Mouse (Mus musculus): ENCODE measurements at regions not wholly inside any gene's neighbourhood (a gene's known extent, or its start where the extent isn't known, plus 50 kb on each side); places are given as distances from the start of the nearest gene placed in this dataset.
A peak's percentile ranks its signal among the peaks of the same experiment; 100 is the strongest.

- peaks cover 62% of the 10 kb centered on the region for H3K4me1 ChIP-seq (ENCODE audit: control insufficient read depth, insufficient read depth, low read length)
- peak overlapping the region; percentile 21; the same call in 1 of the 2 replicates for H3K9ac ChIP-seq (ENCODE audit: low read depth, low read length)
- H3K9me3 ChIP-seq (ENCODE audit: control insufficient read depth, low read length): no peaks in the 10 kb centered on the region
- DNase-seq (ENCODE audit: low spot score): peak; percentile 52
- 56% methylated on average over 7 of the region's 7 CpGs for WGBS
- H3K27ac ChIP-seq (replicated peaks; ENCODE audit: low read depth, low read length): peak overlapping the region; percentile 89
- H3K4me3 ChIP-seq (ENCODE audit: low read depth, low read length): no peak overlapping the region
- H3K4me2 ChIP-seq (ENCODE audit: low read depth, low read length): no peak overlapping the region
- no peaks in the 10 kb centered on the region for H3K36me3 ChIP-seq (ENCODE audit: control insufficient read depth, insufficient read depth, low read length)
- ATAC-seq (ENCODE audit: low read depth): no peak
- H3K27me3 ChIP-seq (replicated peaks; ENCODE audit: control insufficient read depth, insufficient read depth, low read length): no peaks in the 10 kb centered on the region
Observed at GRCm38 (mm10) chr17:83953656-83954055, 105.9 kb upstream of the Haao start.

GRCm38 (mm10) chr17:83946718-83947117 lies 99.0 kb upstream of the Haao start:
- no peaks in the 10 kb centered on the region for H3K9me3 ChIP-seq (ENCODE audit: control insufficient read depth, low read length)
- peak overlapping the region; percentile 54; the same call in 1 of the 2 replicates for H3K27ac ChIP-seq (replicated peaks; ENCODE audit: low read depth, low read length)
- no peak overlapping the region for H3K4me3 ChIP-seq (ENCODE audit: low read depth, low read length)
- no peak overlapping the region for H3K4me2 ChIP-seq (ENCODE audit: low read depth, low read length)
- no peak overlapping the region for H3K9ac ChIP-seq (ENCODE audit: low read depth, low read length)
- H3K36me3 ChIP-seq (ENCODE audit: control insufficient read depth, insufficient read depth, low read length): no peaks in the 10 kb centered on the region
- WGBS: 25% methylated on average over 4 of the region's 4 CpGs
- peaks cover 28% of the 10 kb centered on the region for H3K4me1 ChIP-seq (ENCODE audit: control insufficient read depth, insufficient read depth, low read length)
- H3K27me3 ChIP-seq (replicated peaks; ENCODE audit: control insufficient read depth, insufficient read depth, low read length): no peaks in the 10 kb centered on the region
- ATAC-seq (ENCODE audit: low read depth): 0 out of 2 replicates have a peak, but pooled peaks have one; percentile 42
- no peak for DNase-seq (ENCODE audit: low spot score)

GRCm38 (mm10) chr17:83939344-83939743 lies 91.6 kb upstream of the Haao start:
- Histone ChIP-seq H3K27ac (replicated peaks; ENCODE audit: low read depth, low read length) (peak overlapping the region; percentile 86), H3K4me1 (ENCODE audit: control insufficient read depth, insufficient read depth, low read length) (peaks cover 22% of the 10 kb centered on the region), H3K4me2 (ENCODE audit: low read depth, low read length) (no peak overlapping the region), H3K27me3 (replicated peaks; ENCODE audit: control insufficient read depth, insufficient read depth, low read length) (no peaks in the 10 kb centered on the region), H3K36me3 (ENCODE audit: control insufficient read depth, insufficient read depth, low read length) (no peaks in the 10 kb centered on the region), H3K9ac (ENCODE audit: low read depth, low read length) (no peak overlapping the region), H3K9me3 (ENCODE audit: control insufficient read depth, low read length) (no peaks in the 10 kb centered on the region), H3K4me3 (ENCODE audit: low read depth, low read length) (no peak overlapping the region)
- 80% methylated on average over 10 of the region's 10 CpGs for whole genome bisulfite sequencing
- DNase-seq (ENCODE audit: low spot score) (no peak), ATAC-seq (ENCODE audit: low read depth) (no peak)

- H3K27me3 ChIP-seq (replicated peaks; ENCODE audit: control insufficient read depth, insufficient read depth, low read length): no peaks in the 10 kb centered on the region
- no peak overlapping the region for H3K4me3 ChIP-seq (ENCODE audit: low read depth, low read length)
- H3K36me3 ChIP-seq (ENCODE audit: control insufficient read depth, insufficient read depth, low read length): no peaks in the 10 kb centered on the region
- peaks cover 22% of the 10 kb centered on the region for H3K4me1 ChIP-seq (ENCODE audit: control insufficient read depth, insufficient read depth, low read length)
- no peak overlapping the region; the same call in 1 of the 2 replicates for H3K9ac ChIP-seq (ENCODE audit: low read depth, low read length)
- H3K4me2 ChIP-seq (ENCODE audit: low read depth, low read length): no peak overlapping the region
- ATAC-seq (ENCODE audit: low read depth) (peak; percentile 64), DNase-seq (ENCODE audit: low spot score) (peak; percentile 88)
- H3K9me3 ChIP-seq (ENCODE audit: control insufficient read depth, low read length): no peaks in the 10 kb centered on the region
- WGBS: 32% methylated on average over 11 of the region's 11 CpGs
- peak overlapping the region; percentile 86 for H3K27ac ChIP-seq (replicated peaks; ENCODE audit: low read depth, low read length)
Observed at GRCm38 (mm10) chr17:83938671-83939244, 91.0 kb upstream of the Haao start.

GRCm38 (mm10) chr17:83937576-83937975 lies 89.8 kb upstream of the Haao start:
- WGBS: 24% methylated on average over 10 of the region's 10 CpGs

GRCm38 (mm10) chr17:83936677-83937076 lies 88.9 kb upstream of the Haao start:
- Histone ChIP-seq H3K36me3 (ENCODE audit: control insufficient read depth, insufficient read depth, low read length) (no peaks in the 10 kb centered on the region), H3K27ac (replicated peaks; ENCODE audit: low read depth, low read length) (no peak overlapping the region), H3K9me3 (ENCODE audit: control insufficient read depth, low read length) (no peaks in the 10 kb centered on the region), H3K4me3 (ENCODE audit: low read depth, low read length) (no peak overlapping the region), H3K27me3 (replicated peaks; ENCODE audit: control insufficient read depth, insufficient read depth, low read length) (no peaks in the 10 kb centered on the region), H3K4me1 (ENCODE audit: control insufficient read depth, insufficient read depth, low read length) (peaks cover 22% of the 10 kb centered on the region), H3K9ac (ENCODE audit: low read depth, low read length) (no peak overlapping the region), H3K4me2 (ENCODE audit: low read depth, low read length) (no peak overlapping the region)
- DNase-seq (ENCODE audit: low spot score): no peak
- WGBS: 61% methylated on average over 9 of the region's 9 CpGs
- ATAC-seq (ENCODE audit: low read depth): no peak

More at GRCm38 (mm10) chr17:83937576-83937975, 89.8 kb upstream of the Haao start:
- no peak overlapping the region for H3K4me2 ChIP-seq (ENCODE audit: low read depth, low read length)
- H3K36me3 ChIP-seq (ENCODE audit: control insufficient read depth, insufficient read depth, low read length): no peaks in the 10 kb centered on the region
- no peaks in the 10 kb centered on the region for H3K27me3 ChIP-seq (replicated peaks; ENCODE audit: control insufficient read depth, insufficient read depth, low read length)
- H3K4me1 ChIP-seq (ENCODE audit: control insufficient read depth, insufficient read depth, low read length): peaks cover 22% of the 10 kb centered on the region
- no peaks in the 10 kb centered on the region for H3K9me3 ChIP-seq (ENCODE audit: control insufficient read depth, low read length)
- H3K4me3 ChIP-seq (ENCODE audit: low read depth, low read length): no peak overlapping the region
- peak overlapping the region; percentile 86 for H3K27ac ChIP-seq (replicated peaks; ENCODE audit: low read depth, low read length)
- H3K9ac ChIP-seq (ENCODE audit: low read depth, low read length): no peak overlapping the region
- DNase-seq (ENCODE audit: low spot score): peak; percentile 51
- peak; percentile 38; the same call in 1 of the 2 replicates for ATAC-seq (ENCODE audit: low read depth)

GRCm38 (mm10) chr17:83935969-83936368 lies 88.2 kb upstream of the Haao start:
- ATAC-seq (ENCODE audit: low read depth) (no peak), DNase-seq (ENCODE audit: low spot score) (no peak)
- peaks cover 22% of the 10 kb centered on the region for H3K4me1 ChIP-seq (ENCODE audit: control insufficient read depth, insufficient read depth, low read length)
- H3K4me2 ChIP-seq (ENCODE audit: low read depth, low read length): no peak overlapping the region
- no peak overlapping the region for H3K27ac ChIP-seq (replicated peaks; ENCODE audit: low read depth, low read length)
- H3K9me3 ChIP-seq (ENCODE audit: control insufficient read depth, low read length): no peaks in the 10 kb centered on the region
- H3K9ac ChIP-seq (ENCODE audit: low read depth, low read length): no peak overlapping the region
- WGBS: 65% methylated on average over 1 of the region's 1 CpGs
- H3K36me3 ChIP-seq (ENCODE audit: control insufficient read depth, insufficient read depth, low read length): no peaks in the 10 kb centered on the region
- no peaks in the 10 kb centered on the region for H3K27me3 ChIP-seq (replicated peaks; ENCODE audit: control insufficient read depth, insufficient read depth, low read length)
- no peak overlapping the region for H3K4me3 ChIP-seq (ENCODE audit: low read depth, low read length)

- ATAC-seq (ENCODE audit: low read depth) (no peak), DNase-seq (ENCODE audit: low spot score) (no peak)
- no peak overlapping the region for H3K9ac ChIP-seq (ENCODE audit: low read depth, low read length)
- H3K9me3 ChIP-seq (ENCODE audit: control insufficient read depth, low read length): no peaks in the 10 kb centered on the region
- H3K4me3 ChIP-seq (ENCODE audit: low read depth, low read length): no peak overlapping the region
- H3K4me2 ChIP-seq (ENCODE audit: low read depth, low read length): no peak overlapping the region
- 70% methylated on average over 5 of the region's 5 CpGs for WGBS
- H3K36me3 ChIP-seq (ENCODE audit: control insufficient read depth, insufficient read depth, low read length): no peaks in the 10 kb centered on the region
- no peaks in the 10 kb centered on the region for H3K27me3 ChIP-seq (replicated peaks; ENCODE audit: control insufficient read depth, insufficient read depth, low read length)
- no peak overlapping the region for H3K27ac ChIP-seq (replicated peaks; ENCODE audit: low read depth, low read length)
- peaks cover 22% of the 10 kb centered on the region for H3K4me1 ChIP-seq (ENCODE audit: control insufficient read depth, insufficient read depth, low read length)
Observed at GRCm38 (mm10) chr17:83935232-83935631, 87.5 kb upstream of the Haao start.

GRCm38 (mm10) chr17:83933743-83934142 lies 86.0 kb upstream of the Haao start:
- peak; percentile 36 for DNase-seq (ENCODE audit: low spot score)
- H3K27ac ChIP-seq (replicated peaks; ENCODE audit: low read depth, low read length): 0 out of 2 replicates have a peak overlapping the region, but pooled peaks have one; percentile 31

More at GRCm38 (mm10) chr17:83933743-83934142, 86.0 kb upstream of the Haao start:
- Histone ChIP-seq H3K4me2 (ENCODE audit: low read depth, low read length) (no peak overlapping the region), H3K4me3 (ENCODE audit: low read depth, low read length) (no peak overlapping the region), H3K9me3 (ENCODE audit: control insufficient read depth, low read length) (no peaks in the 10 kb centered on the region), H3K27me3 (replicated peaks; ENCODE audit: control insufficient read depth, insufficient read depth, low read length) (no peaks in the 10 kb centered on the region), H3K4me1 (ENCODE audit: control insufficient read depth, insufficient read depth, low read length) (peaks cover 19% of the 10 kb centered on the region), H3K36me3 (ENCODE audit: control insufficient read depth, insufficient read depth, low read length) (no peaks in the 10 kb centered on the region), H3K9ac (ENCODE audit: low read depth, low read length) (no peak overlapping the region)
- no peak for ATAC-seq (ENCODE audit: low read depth)
- 48% methylated on average over 10 of the region's 10 CpGs for WGBS

Data from embryonic facial prominence, embryonic 14.5 days (tissue).